Mouse (Mus musculus) CH12.LX (cell line): ENCODE results near the gene Mrps2. TPM values are rescaled to one million over a fixed set of nuclear protein-coding genes. Genes with fewer than 3 reads are reported as not detected.

Source experiments
- DNase-seq: peaks from one replicate; pipeline ENCODE4 v3.0.0-alpha.2; 2013; ENCODE audit errors: extremely low read depth
- H3K27ac ChIP-seq: 2 replicates; pipeline ENCODE4 v1.5.1; 2012; ENCODE audit warnings: low read depth, mild to moderate bottlenecking, control low read depth, moderate library complexity; ENCODE audit not compliant: insufficient read depth
- H3K27me3 ChIP-seq: replicated peaks from 2 replicates; pipeline ENCODE3; 2012; ENCODE audit warnings: inconsistent platforms
- H3K36me3 ChIP-seq, 2 experiments: replicated peaks in 1 of 2; 2 replicates each; pipeline versions ENCODE3 to v1.6.1; 2012; ENCODE audit warnings: inconsistent platforms in 1 of 2, low read length in 1 of 2, mild to moderate bottlenecking in 1 of 2, mixed read lengths in 1 of 2, moderate library complexity in 1 of 2; ENCODE audit not compliant: control insufficient read depth in 1 of 2, insufficient read depth in 1 of 2
- H3K4me1 ChIP-seq, 2 experiments: 2 replicates each; pipeline ENCODE4 v1.6.1; 2012; ENCODE audit warnings: inconsistent platforms in 1 of 2, moderate library complexity in 1 of 2; ENCODE audit not compliant: insufficient read depth in 2 of 2, control insufficient read depth in 1 of 2
- H3K4me2 ChIP-seq: 2 replicates; pipeline ENCODE4 v1.6.1; 2012; ENCODE audit warnings: low read depth, mild to moderate bottlenecking, control low read depth; ENCODE audit not compliant: poor library complexity, insufficient read depth, severe bottlenecking
- H3K4me3 ChIP-seq, 3 experiments: fragments of 150-350 bp in 1 of 3; sonication (generic) in 1 of 3; replicated peaks in 1 of 3; 2 replicates each; pipeline versions ENCODE3 to v1.5.1; 2011 to 2012; ENCODE audit warnings: low read depth in 2 of 3, low read length in 2 of 3, mild to moderate bottlenecking in 2 of 3, moderate library complexity in 2 of 3, control low read depth in 1 of 3, improper control_type of control experiment in 1 of 3, inconsistent platforms in 1 of 3, mixed read lengths in 1 of 3; ENCODE audit not compliant: poor library complexity in 1 of 3
- H3K79me2 ChIP-seq: replicated peaks from 2 replicates; pipeline ENCODE4 v1.6.1; 2012; ENCODE audit warnings: mild to moderate bottlenecking, moderate library complexity; ENCODE audit not compliant: control insufficient read depth, poor library complexity, insufficient read depth, severe bottlenecking; ENCODE audit errors: extremely low read depth
- H3K9ac ChIP-seq: 2 replicates; pipeline ENCODE4 v1.6.1; 2012; ENCODE audit warnings: low read depth, mild to moderate bottlenecking, control low read depth, moderate library complexity; ENCODE audit not compliant: insufficient read depth
- H3K9me3 ChIP-seq: replicated peaks from 2 replicates; pipeline ENCODE3; 2012; ENCODE audit warnings: low read length, inconsistent platforms, mixed read lengths
- CHD2 ChIP-seq: IDR thresholded peaks from 2 replicates; pipeline ENCODE4 v1.6.1; 2011; ENCODE audit warnings: low read length, improper control_type of control experiment
- CTCF ChIP-seq, 2 experiments: IDR thresholded peaks in 1 of 2; conservative IDR thresholded peaks in 1 of 2; 2 replicates each; pipeline ENCODE4 v1.5.1; 2011 to 2012; ENCODE audit warnings: low read depth in 2 of 2, low read length in 2 of 2, improper control_type of control experiment in 1 of 2, inconsistent platforms in 1 of 2, mild to moderate bottlenecking in 1 of 2, moderate library complexity in 1 of 2
- ELF1 ChIP-seq: IDR thresholded peaks from 2 replicates; pipeline ENCODE4 v1.6.1; 2014; ENCODE audit warnings: low read depth, mild to moderate bottlenecking, inconsistent platforms, low read length, improper control_type of control experiment
- GABPA ChIP-seq: IDR thresholded peaks from 2 replicates; pipeline ENCODE4 v1.6.1; 2012; ENCODE audit warnings: low read depth, low read length, improper control_type of control experiment, inconsistent platforms; ENCODE audit not compliant: insufficient replicate concordance
- HCFC1 ChIP-seq: IDR thresholded peaks from 2 replicates; pipeline ENCODE4 v1.6.1; 2012; ENCODE audit warnings: low read depth, mild to moderate bottlenecking, inconsistent platforms, low read length, improper control_type of control experiment
- JUN ChIP-seq: IDR thresholded peaks from 2 replicates; pipeline ENCODE4 v1.6.1; 2011; ENCODE audit warnings: low read depth, mild to moderate bottlenecking, low read length, improper control_type of control experiment, moderate library complexity; ENCODE audit not compliant: insufficient read depth
- JUND ChIP-seq: conservative IDR thresholded peaks from 2 replicates; pipeline ENCODE4 v1.6.1; 2011; ENCODE audit warnings: low read depth, low read length, improper control_type of control experiment
- MAFK ChIP-seq: IDR thresholded peaks from 2 replicates; pipeline ENCODE4 v1.6.1; 2011; ENCODE audit warnings: low read length, improper control_type of control experiment; ENCODE audit not compliant: insufficient replicate concordance
- MAX ChIP-seq: IDR thresholded peaks from 2 replicates; pipeline ENCODE4 v1.6.1; 2011; ENCODE audit warnings: low read length, improper control_type of control experiment
- MAZ ChIP-seq: IDR thresholded peaks from 2 replicates; pipeline ENCODE4 v1.6.1; 2012; ENCODE audit warnings: low read depth, mild to moderate bottlenecking, inconsistent platforms, low read length, improper control_type of control experiment, moderate library complexity
- MXI1 ChIP-seq: IDR thresholded peaks from 2 replicates; pipeline ENCODE4 v1.6.1; 2011; ENCODE audit warnings: mild to moderate bottlenecking, low read depth, low read length, improper control_type of control experiment
- MYC ChIP-seq: IDR thresholded peaks from 2 replicates; pipeline ENCODE4 v1.6.1; 2011; ENCODE audit warnings: low read depth, mild to moderate bottlenecking, improper control_type of control experiment, low read length
- PAX5 ChIP-seq: IDR thresholded peaks from 2 replicates; pipeline ENCODE4 v1.6.1; 2012; ENCODE audit warnings: low read length, inconsistent platforms, mixed read lengths
- POLR2A ChIP-seq: IDR thresholded peaks from 2 replicates; pipeline ENCODE4 v1.6.1; 2011; ENCODE audit warnings: low read depth, mild to moderate bottlenecking, improper control_type of control experiment, low read length
- POLR2AphosphoS2 ChIP-seq: IDR thresholded peaks from 2 replicates; pipeline ENCODE4 v1.6.1; 2011; ENCODE audit warnings: low read depth, low read length, improper control_type of control experiment
- RCOR1 ChIP-seq: conservative IDR thresholded peaks from 2 replicates; pipeline ENCODE4 v1.6.1; 2012; ENCODE audit warnings: low read depth, mild to moderate bottlenecking, inconsistent platforms, low read length, improper control_type of control experiment
- SIN3A ChIP-seq: IDR thresholded peaks from 2 replicates; pipeline ENCODE4 v1.6.1; 2012; ENCODE audit warnings: low read length, improper control_type of control experiment, inconsistent platforms
- SMC3 ChIP-seq: IDR thresholded peaks from 2 replicates; pipeline ENCODE4 v1.6.1; 2011; ENCODE audit warnings: low read depth, low read length, improper control_type of control experiment
- TCF12 ChIP-seq: IDR thresholded peaks from 2 replicates; pipeline ENCODE4 v1.6.1; 2014; ENCODE audit warnings: low read depth, mild to moderate bottlenecking, inconsistent platforms, low read length, improper control_type of control experiment
- UBTF ChIP-seq: IDR thresholded peaks from 2 replicates; pipeline ENCODE4 v1.6.1; 2012; ENCODE audit warnings: low read depth, mild to moderate bottlenecking, inconsistent platforms, low read length, improper control_type of control experiment, moderate library complexity
- ZC3H11A ChIP-seq: IDR thresholded peaks from 2 replicates; pipeline ENCODE4 v1.6.1; 2012; ENCODE audit warnings: low read depth, mild to moderate bottlenecking, inconsistent platforms, low read length, improper control_type of control experiment
- ZKSCAN1 ChIP-seq: IDR thresholded peaks from 2 replicates; pipeline ENCODE4 v1.6.1; 2012; ENCODE audit warnings: low read depth, inconsistent platforms, low read length, improper control_type of control experiment, borderline replicate concordance
- ZNF384 ChIP-seq: IDR thresholded peaks from 2 replicates; pipeline ENCODE4 v1.6.1; 2012; ENCODE audit warnings: low read depth, low read length, improper control_type of control experiment, inconsistent platforms
- dilution Hi-C: fragments of 300-500 bp; cut with MboI; formaldehyde crosslinking; loops from 2 replicates; pipeline ENCODE4 v1.14.3; 2020; ENCODE audit warnings: low sequenced_read_pairs; ENCODE audit not compliant: extremely low pct_unique_long_range_greater_than_20kb, extremely low pct_ligation_motif_present
- in situ Hi-C: fragments of 300-500 bp; cut with MboI; formaldehyde crosslinking; loops from 3 replicates; pipeline ENCODE4 v1.14.3; 2019; ENCODE audit warnings: low sequenced_read_pairs, low pct_ligation_motif_present, low pct_unique_long_range_greater_than_20kb, mixed read lengths
- polyA plus RNA-seq: library from polyadenylated mRNA; unstranded; fragments of >175 nt; gene quantifications from 2 replicates; pipeline ENCODE4 v1.2.1, GENCODE M21; 2012; ENCODE audit warnings: low read depth; ENCODE audit not compliant: insufficient read length
- total RNA-seq, 2 experiments: library from RNA; depleted of rRNA; stranded (reverse); fragments of 300-350 nt in 1 of 2; fragments of >200 nt in 1 of 2; gene quantifications; 2 replicates each; pipeline ENCODE4 v1.2.3; 2012 to 2014

Mrps2 gene
- total and polyA plus RNA-seq, 3 experiments: 21.3 to 78.5 (median 46.6) TPM

DNA sequence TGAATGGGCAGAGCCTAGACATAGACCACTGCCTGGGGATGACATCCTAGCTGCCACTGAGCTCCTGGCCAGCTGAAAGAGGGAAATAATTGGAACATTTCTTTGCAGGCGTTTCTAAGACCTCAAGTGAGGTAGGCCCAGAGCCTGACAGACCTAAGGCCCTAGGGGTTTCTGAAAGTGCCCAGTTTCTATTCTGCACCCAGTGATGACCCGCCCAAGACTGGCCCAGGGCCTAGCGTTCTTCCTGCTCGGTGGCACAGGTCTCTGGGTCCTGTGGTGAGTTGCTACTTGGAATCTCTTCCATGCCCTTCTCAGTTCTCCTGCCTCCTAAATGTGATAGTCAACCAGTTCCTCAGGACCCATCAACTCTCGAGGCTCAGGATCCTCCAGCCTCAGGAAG lies 29.7 kb downstream of the Mrps2 start:
- Histone ChIP-seq H3K27me3 (peaks cover 51% of the 10 kb centered on the region), H3K79me2 (no peaks in the 10 kb centered on the region), H3K36me3 (no peaks in the 10 kb centered on the region), H3K9me3 (peaks cover 4% of the 10 kb centered on the region), H3K4me1 (peaks cover 0 to 15% of the 10 kb centered on the region in 2 experiments; a peak in 2 of 4 replicates), H3K4me2 (no peak overlapping the region), H3K4me3 (no peak overlapping the region), H3K27ac (no peak overlapping the region), H3K9ac (no peak overlapping the region)
- in situ Hi-C loops: no loop called here
- no peak for DNase-seq
- no peak for TF ChIP-seq ZC3H11A
- TF ChIP-seq JUN: no peak
- no peak for TF ChIP-seq MXI1
- TF ChIP-seq ELF1: no peak
- TF ChIP-seq POLR2A: no peak
- TF ChIP-seq ZNF384: no peak
- TF ChIP-seq TCF12: no peak
- TF ChIP-seq ZKSCAN1: no peak
- no peak for TF ChIP-seq MAFK
- no peak for TF ChIP-seq SMC3
- TF ChIP-seq GABPA: no peak
- TF ChIP-seq PAX5: no peak
- TF ChIP-seq MAZ: no peak
- no peak for TF ChIP-seq RCOR1
- TF ChIP-seq UBTF: no peak
- no peak for TF ChIP-seq CTCF (conservative IDR thresholded peaks at IDR 0.05 in 1 of 2, IDR thresholded peaks at IDR 0.05 in 1 of 2; ENCODE audit: low read depth in 2 of 2, low read length in 2 of 2)
- no peak for TF ChIP-seq JUND
- TF ChIP-seq HCFC1: no peak
- no peak for TF ChIP-seq POLR2AphosphoS2
- dilution Hi-C loops: no loop called here

DNA sequence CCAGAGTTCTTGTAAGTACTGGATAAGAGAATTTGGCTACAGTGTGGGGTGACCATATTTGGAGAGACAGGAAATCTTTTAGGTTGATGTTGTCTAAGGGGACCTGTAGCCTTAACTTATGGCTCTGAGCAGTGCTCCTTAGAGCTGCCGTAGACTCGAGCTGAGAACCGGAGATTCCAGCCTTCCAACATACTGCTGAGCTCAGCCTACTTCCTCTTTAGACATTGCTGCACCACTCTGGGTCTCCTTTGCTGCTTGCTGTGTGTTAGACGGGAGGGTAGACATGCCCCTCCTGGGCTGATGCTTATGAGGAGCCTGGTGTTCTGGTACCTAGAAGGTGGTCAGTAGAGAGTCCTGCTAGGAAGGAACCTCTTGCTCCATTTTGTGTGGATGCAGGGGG lies 30.6 kb downstream of the Mrps2 start:
- Histone ChIP-seq H3K27ac (no peak overlapping the region), H3K27me3 (peaks cover 60% of the 10 kb centered on the region), H3K4me1 (peaks cover 0 to 15% of the 10 kb centered on the region in 2 experiments; a peak in 3 of 4 replicates), H3K9me3 (peaks cover 3% of the 10 kb centered on the region), H3K79me2 (no peaks in the 10 kb centered on the region), H3K36me3 (no peaks in the 10 kb centered on the region), H3K4me2 (no peak overlapping the region), H3K9ac (no peak overlapping the region), H3K4me3 (no peak overlapping the region)
- no peak for DNase-seq
- dilution Hi-C loops (no loop called here), in situ Hi-C loops (no loop called here)
- no peak for TF ChIP-seq SIN3A
- no peak for TF ChIP-seq UBTF
- TF ChIP-seq CHD2: no peak
- no peak for TF ChIP-seq MYC
- TF ChIP-seq MAX: no peak
